Mouse (Mus musculus) brain, adult 10 weeks (tissue): ENCODE results near the gene Zfp219. TPM values are rescaled to one million over a fixed set of nuclear protein-coding genes. Genes with fewer than 3 reads are reported as not detected.

ENCODE experiments used
- polyA plus RNA-seq: library from polyadenylated mRNA; stranded (reverse); fragments of 350-450 nt; fragmentation: Illumina TruSeq; extraction: RNeasy Lipid Tissue Mini Kit (QIAGEN cat#74804); gene quantifications from one replicate; pipeline ENCODE4 v1.2.3, GENCODE M21; 2015; ENCODE audit warnings: low read depth, low replicate concordance

The Zfp219 gene
- 31.0 TPM for polyA plus RNA-seq

GRCm38 (mm10) chr14:52020486-52021137, at the start of gene Zfp219:
TSS of gene Zfp219 (minus strand) at chr14:52020733.

GRCm38 (mm10) chr14:52042359-52042758, 21.8 kb upstream of the Zfp219 start, which contains the start of gene Olfr221:
TSS of gene Olfr221 (minus strand) at chr14:52042459.

GRCm38 (mm10) chr14:52015445-52016100, 5.0 kb downstream of the Zfp219 start, which contains the start of gene Tmem253:
TSS of gene Tmem253 (plus strand) at chr14:52015658.

GRCm38 (mm10) chr14:51984247-51985231, 36.0 kb downstream of the Zfp219 start, which contains the start of gene Arhgef40:
TSS of gene Arhgef40 (plus strand) at chr14:51984719.

Other genes starting within 250 kb of the Zfp219 start
- gene Ang4, start 247.1 kb downstream of the Zfp219 start, polyA plus RNA-seq, result not detected
- not detected for gene AY358078, start 220.7 kb downstream of the Zfp219 start, polyA plus RNA-seq
- not detected for gene Ear6, start 167.0 kb downstream of the Zfp219 start, polyA plus RNA-seq
- 24.8 TPM for gene Mettl17, start 135.9 kb downstream of the Zfp219 start, polyA plus RNA-seq
- gene Slc39a2, start 127.8 kb downstream of the Zfp219 start, polyA plus RNA-seq, result 8.1 TPM
- 1,154 TPM for gene Ndrg2, start 106.6 kb downstream of the Zfp219 start, polyA plus RNA-seq
- not detected for gene Tppp2, start 102.3 kb downstream of the Zfp219 start, polyA plus RNA-seq
- gene Rnase13, start 98.0 kb downstream of the Zfp219 start, polyA plus RNA-seq, result not detected
- gene Arhgef40, start 36.0 kb downstream of the Zfp219 start, polyA plus RNA-seq, result 33.4 TPM
- not detected for gene Tmem253, start 5.1 kb downstream of the Zfp219 start, polyA plus RNA-seq
- not detected for gene Olfr221, start 21.7 kb upstream of the Zfp219 start, polyA plus RNA-seq
- gene Hnrnpc, start 83.3 kb upstream of the Zfp219 start, polyA plus RNA-seq, result 311 TPM
- 2.6 TPM for gene Rpgrip1, start 90.0 kb upstream of the Zfp219 start, polyA plus RNA-seq
- 28.1 TPM for gene Supt16, start 176.7 kb upstream of the Zfp219 start, polyA plus RNA-seq
- 54.5 TPM for gene Chd8, start 237.0 kb upstream of the Zfp219 start, polyA plus RNA-seq